Mouse (Mus musculus): ENCODE data around the gene Tmem41a. TPM values are rescaled to one million over a fixed set of nuclear protein-coding genes. Genes with fewer than 3 reads are reported as not detected.
"Not testable (repeated sequence)": the region's sequence is repeated elsewhere in the genome, so short reads cannot be mapped to it uniquely, and the experiment has no call there.

Tmem41a gene
- polyA plus RNA-seq, 1 experiment from 2014 or later: 219 TPM

- Histone ChIP-seq H3K4me1 (replicated peaks; ENCODE audit: control insufficient read depth, insufficient read depth, low read length) (no peaks in the 10 kb centered on the region), H3K36me3 (ENCODE audit: control insufficient read depth, insufficient read depth) (0 out of 2 replicates have a peak, but pooled peaks cover 3% of the 10 kb centered on the region), H3K4me3 (ENCODE audit: low read depth, low read length) (no peak overlapping the region), H3K4me2 (replicated peaks; ENCODE audit: low read depth) (no peak overlapping the region), H3K27me3 (replicated peaks; ENCODE audit: control insufficient read depth, insufficient read depth, low read length) (no peaks in the 10 kb centered on the region), H3K9ac (ENCODE audit: low read depth, low read length) (no peak overlapping the region), H3K9me3 (ENCODE audit: control insufficient read depth) (no peaks in the 10 kb centered on the region), H3K27ac (ENCODE audit: low read depth, low read length) (no peak overlapping the region)
- WGBS: 62% methylated on average over 6 of the region's 6 CpGs
- no peak for ATAC-seq
- no peak for TF ChIP-seq CTCF (IDR thresholded peaks at IDR 0.05; ENCODE audit: low read depth)
These were observed 23.2 kb upstream of the Tmem41a start for GRCm38 (mm10) chr16:21970536-21970935.

- H3K9me3 ChIP-seq (ENCODE audit: control insufficient read depth): no peaks in the 10 kb centered on the region
- H3K36me3 ChIP-seq (ENCODE audit: control insufficient read depth, insufficient read depth): 0 out of 2 replicates have a peak, but pooled peaks cover 3% of the 10 kb centered on the region
- H3K4me1 ChIP-seq (replicated peaks; ENCODE audit: control insufficient read depth, insufficient read depth, low read length): no peaks in the 10 kb centered on the region
- no peak overlapping the region for H3K4me3 ChIP-seq (ENCODE audit: low read depth, low read length)
- no peaks in the 10 kb centered on the region for H3K27me3 ChIP-seq (replicated peaks; ENCODE audit: control insufficient read depth, insufficient read depth, low read length)
- no peak overlapping the region for H3K9ac ChIP-seq (ENCODE audit: low read depth, low read length)
- H3K4me2 ChIP-seq (replicated peaks; ENCODE audit: low read depth): no peak overlapping the region
- WGBS: 80% methylated on average over 5 of the region's 5 CpGs
- no peak for TF ChIP-seq CTCF (IDR thresholded peaks at IDR 0.05; ENCODE audit: low read depth)
- H3K27ac ChIP-seq (ENCODE audit: low read depth, low read length): no peak overlapping the region
- ATAC-seq: no peak
These were observed 22.5 kb upstream of the Tmem41a start for GRCm38 (mm10) chr16:21969874-21970273.

GRCm38 (mm10) chr16:21965576-21965975, 18.2 kb upstream of the Tmem41a start:
- H3K9ac ChIP-seq (ENCODE audit: low read depth, low read length): no peak overlapping the region
- no peak for ATAC-seq
- no peak overlapping the region for H3K27ac ChIP-seq (ENCODE audit: low read depth, low read length)
- no peak overlapping the region for H3K4me2 ChIP-seq (replicated peaks; ENCODE audit: low read depth)
- 77% methylated on average over 3 of the region's 3 CpGs for WGBS
- no peaks in the 10 kb centered on the region for H3K9me3 ChIP-seq (ENCODE audit: control insufficient read depth)
- TF ChIP-seq CTCF (IDR thresholded peaks at IDR 0.05; ENCODE audit: low read depth): no peak
- H3K4me1 ChIP-seq (replicated peaks; ENCODE audit: control insufficient read depth, insufficient read depth, low read length): no peaks in the 10 kb centered on the region
- no peak overlapping the region for H3K4me3 ChIP-seq (ENCODE audit: low read depth, low read length)
- no peaks in the 10 kb centered on the region for H3K27me3 ChIP-seq (replicated peaks; ENCODE audit: control insufficient read depth, insufficient read depth, low read length)
- H3K36me3 ChIP-seq (ENCODE audit: control insufficient read depth, insufficient read depth): peaks cover 3% of the 10 kb centered on the region; the same call in 1 of the 2 replicates

GRCm38 (mm10) chr16:21955591-21955990, 8.2 kb upstream of the Tmem41a start:
- H3K9me3 ChIP-seq (ENCODE audit: control insufficient read depth): no peaks in the 10 kb centered on the region
- no peak overlapping the region for H3K27ac ChIP-seq (ENCODE audit: low read depth, low read length)
- H3K4me3 ChIP-seq (ENCODE audit: low read depth, low read length): no peak overlapping the region
- 82% methylated on average over 12 of the region's 12 CpGs for WGBS
- TF ChIP-seq CTCF (IDR thresholded peaks at IDR 0.05; ENCODE audit: low read depth): no peak
- no peak overlapping the region for H3K4me2 ChIP-seq (replicated peaks; ENCODE audit: low read depth)
- H3K9ac ChIP-seq (ENCODE audit: low read depth, low read length): no peak overlapping the region
- no peak for ATAC-seq
- no peaks in the 10 kb centered on the region for H3K4me1 ChIP-seq (replicated peaks; ENCODE audit: control insufficient read depth, insufficient read depth, low read length)
- no peaks in the 10 kb centered on the region for H3K27me3 ChIP-seq (replicated peaks; ENCODE audit: control insufficient read depth, insufficient read depth, low read length)
- peaks cover 8% of the 10 kb centered on the region for H3K36me3 ChIP-seq (ENCODE audit: control insufficient read depth, insufficient read depth)

GRCm38 (mm10) chr16:21928471-21928870, 18.9 kb downstream of the Tmem41a start:
- H3K4me1 ChIP-seq (replicated peaks; ENCODE audit: control insufficient read depth, insufficient read depth, low read length): no peaks in the 10 kb centered on the region
- H3K9ac ChIP-seq (ENCODE audit: low read depth, low read length): no peak overlapping the region
- no peak overlapping the region for H3K27ac ChIP-seq (ENCODE audit: low read depth, low read length)
- no peaks in the 10 kb centered on the region for H3K27me3 ChIP-seq (replicated peaks; ENCODE audit: control insufficient read depth, insufficient read depth, low read length)
- no peak for ATAC-seq
- no peak for TF ChIP-seq CTCF (IDR thresholded peaks at IDR 0.05; ENCODE audit: low read depth)
- no peak overlapping the region for H3K4me3 ChIP-seq (ENCODE audit: low read depth, low read length)
- no peaks in the 10 kb centered on the region for H3K9me3 ChIP-seq (ENCODE audit: control insufficient read depth)
- 80% methylated on average over 13 of the region's 13 CpGs for WGBS
- H3K36me3 ChIP-seq (ENCODE audit: control insufficient read depth, insufficient read depth): peaks cover 47% of the 10 kb centered on the region
- no peak overlapping the region for H3K4me2 ChIP-seq (replicated peaks; ENCODE audit: low read depth)

GRCm38 (mm10) chr16:21916681-21917080, 30.7 kb downstream of the Tmem41a start:
- H3K4me3 ChIP-seq (ENCODE audit: low read depth, low read length): no peak overlapping the region
- no peaks in the 10 kb centered on the region for H3K9me3 ChIP-seq (ENCODE audit: control insufficient read depth)
- no peak overlapping the region for H3K27ac ChIP-seq (ENCODE audit: low read depth, low read length)
- ATAC-seq: no peak
- no peaks in the 10 kb centered on the region for H3K4me1 ChIP-seq (replicated peaks; ENCODE audit: control insufficient read depth, insufficient read depth, low read length)
- TF ChIP-seq CTCF (IDR thresholded peaks at IDR 0.05; ENCODE audit: low read depth): no peak
- WGBS: 86% methylated on average over 7 of the region's 7 CpGs
- H3K27me3 ChIP-seq (replicated peaks; ENCODE audit: control insufficient read depth, insufficient read depth, low read length): no peaks in the 10 kb centered on the region
- H3K4me2 ChIP-seq (replicated peaks; ENCODE audit: low read depth): no peak overlapping the region
- H3K9ac ChIP-seq (ENCODE audit: low read depth, low read length): no peak overlapping the region
- H3K36me3 ChIP-seq (ENCODE audit: control insufficient read depth, insufficient read depth): peaks cover 69% of the 10 kb centered on the region

- Histone ChIP-seq H3K36me3 (ENCODE audit: control insufficient read depth, insufficient read depth) (peaks cover 73% of the 10 kb centered on the region), H3K4me2 (replicated peaks; ENCODE audit: low read depth) (no peak overlapping the region), H3K9ac (ENCODE audit: low read depth, low read length) (no peak overlapping the region), H3K4me1 (replicated peaks; ENCODE audit: control insufficient read depth, insufficient read depth, low read length) (no peaks in the 10 kb centered on the region), H3K27me3 (replicated peaks; ENCODE audit: control insufficient read depth, insufficient read depth, low read length) (no peaks in the 10 kb centered on the region), H3K27ac (ENCODE audit: low read depth, low read length) (no peak overlapping the region), H3K9me3 (ENCODE audit: control insufficient read depth) (no peaks in the 10 kb centered on the region), H3K4me3 (ENCODE audit: low read depth, low read length) (no peak overlapping the region)
- ATAC-seq: no peak
- 81% methylated on average over 6 of the region's 6 CpGs for WGBS
- TF ChIP-seq CTCF (IDR thresholded peaks at IDR 0.05; ENCODE audit: low read depth): no peak
These were observed 34.0 kb downstream of the Tmem41a start for GRCm38 (mm10) chr16:21913347-21913746.

- H3K4me2 ChIP-seq (replicated peaks; ENCODE audit: low read depth); H3K4me1 ChIP-seq (replicated peaks; ENCODE audit: control insufficient read depth, insufficient read depth, low read length); H3K4me3 ChIP-seq (ENCODE audit: low read depth, low read length); H3K9me3 ChIP-seq (ENCODE audit: control insufficient read depth); H3K27me3 ChIP-seq (replicated peaks; ENCODE audit: control insufficient read depth, insufficient read depth, low read length); H3K9ac ChIP-seq (ENCODE audit: low read depth, low read length); H3K27ac ChIP-seq (ENCODE audit: low read depth, low read length); ATAC-seq: not testable (repeated sequence)
- peaks cover 66% of the 10 kb centered on the region for H3K36me3 ChIP-seq (ENCODE audit: control insufficient read depth, insufficient read depth)
- 68% methylated on average over 6 of the region's 8 CpGs for WGBS
These were observed 38.4 kb downstream of the Tmem41a start for GRCm38 (mm10) chr16:21908906-21909305.

All from intestine, postnatal 0 days (tissue).